Mouse (Mus musculus) megakaryocyte-erythroid progenitor cell, adult 5-6 weeks (primary cell): ENCODE results near the gene Gm12666. TPM values are rescaled to one million over a fixed set of nuclear protein-coding genes. Genes with fewer than 3 reads are reported as not detected.
"Not testable (repeated sequence)": the region's sequence is repeated elsewhere in the genome, so short reads cannot be mapped to it uniquely, and the experiment has no call there.

Experiments used
- ATAC-seq: replicated peaks from 2 replicates; pipeline ENCODE4 v1.8.0; 2016; ENCODE audit warnings: mild to moderate bottlenecking, inconsistent platforms; ENCODE audit not compliant: severe bottlenecking, poor library complexity, low FRiP score, low TSS enrichment
- total RNA-seq, 2 experiments: library from RNA; stranded (forward) in 1 of 2; stranded (reverse) in 1 of 2; fragments of 200-1000, 215-1000 nt in 1 of 2; fragments of >200 nt in 1 of 2; fragmentation: Nextera tagmentation in 1 of 2; gene quantifications; 2 replicates each; pipeline ENCODE4 v1.2.3; 2014 to 2017

Gm12666 gene
- total RNA-seq (2014; fragmentation: Nextera tagmentation) (not detected in 2 replicates), total RNA-seq (2017) (0.27 TPM in 1 of 2 replicates, not detected in the other)

GRCm38 (mm10) chr4:92191649-92192048 lies at the start of gene Gm12666:
Gene Gm12666, minus strand, starts transcription at chr4:92191749.
- not testable (repeated sequence) for ATAC-seq

GRCm38 (mm10) chr4:92226326-92226725 lies 34.8 kb upstream of the Gm12666 start:
- ATAC-seq: no peak

GRCm38 (mm10) chr4:92216286-92216685 lies 24.7 kb upstream of the Gm12666 start:
- no peak for ATAC-seq

- no peak for ATAC-seq
Observed at GRCm38 (mm10) chr4:92152646-92153045, 38.9 kb downstream of the Gm12666 start.

GRCm38 (mm10) chr4:92147134-92147533 lies 44.4 kb downstream of the Gm12666 start, which contains the start of gene Izumo3:
Gene Izumo3, minus strand, starts transcription at chr4:92147234.
- no peak for ATAC-seq

Other genes with a start within 250 kb of the Gm12666 start
- not detected in 2 replicates for gene Izumo3, start 44.5 kb downstream of the Gm12666 start, total RNA-seq (2014; fragmentation: Nextera tagmentation)
- gene Izumo3, start 44.5 kb downstream of the Gm12666 start, total RNA-seq (2017): not detected in 2 replicates